Mouse (Mus musculus) kidney, embryonic 15.5 days (tissue): Measurements from ENCODE around the gene Cadm4. TPM values are rescaled to one million over a fixed set of nuclear protein-coding genes. Genes with fewer than 3 reads are reported as not detected.

ENCODE experiments used
- ATAC-seq: fragments of 200-750 bp; cut with Nextera tagmentation; replicated peaks from 2 replicates; pipeline ENCODE4 v1.8.0; 2017; ENCODE audit warnings: moderate TSS enrichment; ENCODE audit not compliant: low FRiP score
- H3K27ac ChIP-seq: fragments of 300-500 bp; sonication (generic); 2 replicates; pipeline ENCODE4 v1.5.1; 2015; ENCODE audit warnings: mild to moderate bottlenecking, inconsistent platforms
- H3K27me3 ChIP-seq: fragments of 300-500 bp; sonication (generic); 2 replicates; pipeline ENCODE4 v1.6.1; 2015; ENCODE audit warnings: inconsistent platforms
- H3K36me3 ChIP-seq: fragments of 300-500 bp; sonication (generic); 2 replicates; pipeline ENCODE4 v1.6.1; 2015; ENCODE audit warnings: inconsistent platforms
- H3K4me1 ChIP-seq: fragments of 300-500 bp; sonication (generic); 2 replicates; pipeline ENCODE4 v1.6.1; 2015; ENCODE audit warnings: inconsistent platforms
- H3K4me2 ChIP-seq: fragments of 300-500 bp; sonication (generic); 2 replicates; pipeline ENCODE4 v1.6.1; 2015; ENCODE audit warnings: moderate library complexity, mild to moderate bottlenecking, inconsistent platforms
- H3K4me3 ChIP-seq: fragments of 300-500 bp; sonication (generic); replicated peaks from 2 replicates; pipeline ENCODE4 v1.5.1; 2015; ENCODE audit warnings: mild to moderate bottlenecking, inconsistent platforms
- H3K9ac ChIP-seq: fragments of 300-500 bp; sonication (generic); 2 replicates; pipeline ENCODE4 v1.6.1; 2015; ENCODE audit warnings: mild to moderate bottlenecking, inconsistent platforms
- H3K9me3 ChIP-seq: fragments of 300-500 bp; sonication (generic); replicated peaks from 2 replicates; pipeline ENCODE4 v1.6.1; 2016; ENCODE audit warnings: inconsistent platforms
- WGBS: fragments of 180-500 bp; shearing (Covaris S2); methylation state at CpG from one replicate; pipeline ENCODE4 v1.1.7; 2015; ENCODE audit warnings: mixed read lengths; 5-methylcytosine and 5-hydroxymethylcytosine counted together
- polyA plus RNA-seq: library from polyadenylated mRNA; unstranded; fragments of >200 nt; fragmentation: Nextera tagmentation; extraction: Ambion mirVana; gene quantifications from 2 replicates; pipeline ENCODE4 v1.2.1, GENCODE M21; 2015

The Cadm4 gene
- polyA plus RNA-seq, 1 experiment from 2014 or later, result 6.8 TPM

GRCm38 (mm10) chr7:24451855-24452311 is 29.9 kb upstream of the Cadm4 start, which contains the start of gene Irgc1:
TSS of gene Irgc1 (minus strand) at chr7:24452297.
- Histone ChIP-seq H3K9me3 (no peaks in the 10 kb centered on the region), H3K27ac (no peak within 1 kb of the TSS), H3K27me3 (no peaks in the 10 kb centered on the region), H3K4me2 (no peak within 1 kb of the TSS), H3K4me3 (no peak within 1 kb of the TSS), H3K4me1 (peaks cover 11% of the 10 kb centered on the region; the same call in 1 of the 2 replicates), H3K36me3 (no peaks in the 10 kb centered on the region), H3K9ac (no peak within 1 kb of the TSS)
- no peak for ATAC-seq
- WGBS, result 68% methylated on average over 9 of the region's 9 CpGs

GRCm38 (mm10) chr7:24454199-24454598 is 27.6 kb upstream of the Cadm4 start:
- Histone ChIP-seq H3K36me3 (no peaks in the 10 kb centered on the region), H3K9me3 (no peaks in the 10 kb centered on the region), H3K27ac (no peak overlapping the region), H3K4me1 (peaks cover 11% of the 10 kb centered on the region), H3K9ac (no peak overlapping the region), H3K4me3 (no peak overlapping the region), H3K27me3 (no peaks in the 10 kb centered on the region), H3K4me2 (no peak overlapping the region)
- no peak for ATAC-seq
- WGBS, result 86% methylated on average over 2 of the region's 2 CpGs

- no peak overlapping the region for H3K4me2 ChIP-seq
- no peaks in the 10 kb centered on the region for H3K27me3 ChIP-seq
- no peaks in the 10 kb centered on the region for H3K9me3 ChIP-seq
- 81% methylated on average over 5 of the region's 5 CpGs for WGBS
- no peak overlapping the region for H3K4me3 ChIP-seq
- no peak for ATAC-seq
- H3K36me3 ChIP-seq, result no peaks in the 10 kb centered on the region
- peaks cover 20% of the 10 kb centered on the region for H3K4me1 ChIP-seq
- no peak overlapping the region for H3K27ac ChIP-seq
- H3K9ac ChIP-seq, result no peak overlapping the region
Measured at GRCm38 (mm10) chr7:24455726-24456125, 26.1 kb upstream of the Cadm4 start.

GRCm38 (mm10) chr7:24457726-24458370 is 24.0 kb upstream of the Cadm4 start:
- Histone ChIP-seq H3K9me3 (no peaks in the 10 kb centered on the region), H3K9ac (no peak overlapping the region), H3K4me1 (peaks cover 36% of the 10 kb centered on the region), H3K27ac (no peak overlapping the region), H3K36me3 (no peaks in the 10 kb centered on the region), H3K4me2 (no peak overlapping the region), H3K27me3 (no peaks in the 10 kb centered on the region), H3K4me3 (no peak overlapping the region)
- ATAC-seq, result no peak
- 58% methylated on average over 10 of the region's 10 CpGs for WGBS

- Histone ChIP-seq H3K27me3 (no peaks in the 10 kb centered on the region), H3K4me1 (peaks cover 39% of the 10 kb centered on the region), H3K4me2 (no peak overlapping the region), H3K4me3 (no peak overlapping the region), H3K9me3 (no peaks in the 10 kb centered on the region), H3K27ac (peak overlapping the region; percentile 37), H3K36me3 (no peaks in the 10 kb centered on the region), H3K9ac (no peak overlapping the region)
- 68% methylated on average over 5 of the region's 5 CpGs for WGBS
- no peak for ATAC-seq
Measured at GRCm38 (mm10) chr7:24459440-24459839, 22.4 kb upstream of the Cadm4 start.

GRCm38 (mm10) chr7:24459843-24460242 is 22.0 kb upstream of the Cadm4 start:
- peaks cover 39% of the 10 kb centered on the region for H3K4me1 ChIP-seq
- no peak for ATAC-seq
- peak overlapping the region; percentile 37; the same call in 1 of the 2 replicates for H3K27ac ChIP-seq

GRCm38 (mm10) chr7:24461376-24462051 is 20.3 kb upstream of the Cadm4 start:
- Histone ChIP-seq H3K9ac (no peak overlapping the region), H3K27ac (peak overlapping the region; percentile 87), H3K36me3 (no peaks in the 10 kb centered on the region), H3K9me3 (no peaks in the 10 kb centered on the region), H3K27me3 (no peaks in the 10 kb centered on the region), H3K4me3 (no peak overlapping the region), H3K4me1 (peaks cover 39% of the 10 kb centered on the region), H3K4me2 (peak overlapping the region; percentile 62; the same call in 1 of the 2 replicates)
- 41% methylated on average over 14 of the region's 14 CpGs for WGBS
- ATAC-seq, result no peak

More at GRCm38 (mm10) chr7:24459843-24460242, 22.0 kb upstream of the Cadm4 start:
- 40% methylated on average over 3 of the region's 3 CpGs for WGBS
- Histone ChIP-seq H3K36me3 (no peaks in the 10 kb centered on the region), H3K9me3 (no peaks in the 10 kb centered on the region), H3K4me3 (no peak overlapping the region), H3K27me3 (no peaks in the 10 kb centered on the region), H3K9ac (no peak overlapping the region), H3K4me2 (no peak overlapping the region)

- Histone ChIP-seq H3K27ac (peak within 1 kb of the TSS; percentile 87), H3K4me1 (peaks cover 39% of the 10 kb centered on the region)
- 4% methylated on average over 27 of the region's 27 CpGs for WGBS
Measured at GRCm38 (mm10) chr7:24462388-24463319, 19.2 kb upstream of the Cadm4 start, which contains the start of gene Plaur. TSS of gene Plaur (plus strand) at chr7:24462484.

GRCm38 (mm10) chr7:24466835-24467234 is 15.0 kb upstream of the Cadm4 start:
- 87% methylated on average over 6 of the region's 6 CpGs for WGBS
- H3K27ac ChIP-seq, result no peak overlapping the region
- ATAC-seq, result no peak

More at GRCm38 (mm10) chr7:24462388-24463319, 19.2 kb upstream of the Cadm4 start, which contains the start of gene Plaur:
- H3K4me2 ChIP-seq, result peak within 1 kb of the TSS; percentile 62
- H3K27me3 ChIP-seq, result no peaks in the 10 kb centered on the region
- ATAC-seq, result peak; percentile 72
- peak within 1 kb of the TSS; percentile 47; the same call in 1 of the 2 replicates for H3K9ac ChIP-seq
- peak within 1 kb of the TSS; percentile 43 for H3K4me3 ChIP-seq
- H3K36me3 ChIP-seq, result 0 out of 2 replicates have a peak, but pooled peaks cover 8% of the 10 kb centered on the region
- no peaks in the 10 kb centered on the region for H3K9me3 ChIP-seq

GRCm38 (mm10) chr7:24467886-24468285 is 13.9 kb upstream of the Cadm4 start:
- no peak for ATAC-seq
- Histone ChIP-seq H3K4me1 (peaks cover 5% of the 10 kb centered on the region), H3K9me3 (no peaks in the 10 kb centered on the region), H3K4me2 (no peak overlapping the region), H3K36me3 (peaks cover 24% of the 10 kb centered on the region), H3K27ac (no peak overlapping the region), H3K4me3 (no peak overlapping the region), H3K9ac (no peak overlapping the region), H3K27me3 (no peaks in the 10 kb centered on the region)
- 82% methylated on average over 5 of the region's 5 CpGs for WGBS

More at GRCm38 (mm10) chr7:24466835-24467234, 15.0 kb upstream of the Cadm4 start:
- Histone ChIP-seq H3K27me3 (no peaks in the 10 kb centered on the region), H3K9ac (no peak overlapping the region), H3K4me1 (peaks cover 15% of the 10 kb centered on the region), H3K4me2 (no peak overlapping the region), H3K9me3 (no peaks in the 10 kb centered on the region), H3K4me3 (no peak overlapping the region), H3K36me3 (peaks cover 16% of the 10 kb centered on the region)

GRCm38 (mm10) chr7:24469126-24469525 is 12.7 kb upstream of the Cadm4 start:
- ATAC-seq, result no peak
- H3K36me3 ChIP-seq, result peaks cover 26% of the 10 kb centered on the region
- H3K4me3 ChIP-seq, result no peak overlapping the region
- no peaks in the 10 kb centered on the region for H3K9me3 ChIP-seq
- H3K4me1 ChIP-seq, result 0 out of 2 replicates have a peak, but pooled peaks cover 1% of the 10 kb centered on the region
- H3K9ac ChIP-seq, result no peak overlapping the region
- H3K27me3 ChIP-seq, result no peaks in the 10 kb centered on the region
- H3K27ac ChIP-seq, result no peak overlapping the region
- H3K4me2 ChIP-seq, result no peak overlapping the region
- WGBS, result 86% methylated on average over 3 of the region's 3 CpGs
